Comparison of ENCODE assay signal across 8 mouse cellular contexts in the genomic region with DNA sequence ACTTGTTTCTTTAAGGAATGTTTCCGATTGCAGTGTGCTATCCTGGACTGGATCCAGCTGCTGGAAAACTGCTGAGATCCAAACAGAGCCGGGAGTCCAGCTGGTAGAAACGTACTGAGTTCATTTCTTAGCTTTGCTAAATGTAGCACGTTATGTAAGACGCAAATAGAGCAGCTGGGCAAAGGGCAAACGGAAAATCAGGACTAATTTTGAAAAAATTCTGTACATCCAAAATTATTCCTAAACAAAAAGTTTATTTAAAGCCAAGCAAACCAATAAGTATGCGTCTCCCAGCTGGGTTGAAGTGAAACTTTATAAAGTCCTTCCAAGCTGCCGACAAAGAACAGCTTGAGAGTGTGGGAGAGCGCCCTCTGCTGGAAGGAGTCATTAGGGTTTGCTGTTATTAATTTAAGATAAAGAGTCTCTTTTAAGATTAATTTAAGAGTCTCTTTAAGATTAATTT. TPM values are rescaled to one million over a fixed set of nuclear protein-coding genes. Genes with fewer than 3 reads are reported as not detected.
DNase-seq lines count a peak whose midpoint lies in the region; ATAC-seq and TF ChIP-seq lines count a peak whose summit lies in the region.

No protein-coding gene starts in this region.

- peaks cover 3% of the 10 kb centered on the region; the same call in 1 of the 2 replicates for H3K9me3 ChIP-seq in hindbrain, embryonic 10.5 days
- no peaks in the 10 kb centered on the region for H3K9me3 ChIP-seq in hindbrain, embryonic 12.5 days (replicated peaks)
- H3K9me3 ChIP-seq in limb, embryonic 10.5 days (replicated peaks), result no peaks in the 10 kb centered on the region; the same call in 1 of the 2 replicates
- H3K9me3 ChIP-seq in midbrain, postnatal 0 days (ENCODE audit: low read length), result no peaks in the 10 kb centered on the region

- DNase-seq in hindbrain, embryonic 10.5 days (ENCODE audit: low spot score), result peak; percentile 60
- DNase-seq in gastrocnemius, postnatal 4 days (ENCODE audit: low spot score in 2 of 2), result peak; percentile 58 to 80
- DNase-seq in kidney, adult 18-20 months, result peak; percentile 84
- peak; percentile 81 for DNase-seq in limb, embryonic 10.5 days (ENCODE audit: low spot score)
- peak; percentile 81 for DNase-seq in midbrain, postnatal 0 days (ENCODE audit: low spot score)
- peak; percentile 54 to 72 for DNase-seq in spleen, postnatal 36 days (ENCODE audit: low spot score in 2 of 2)

- no peak for TF ChIP-seq POLR2A in cortical plate, adult 2 months (IDR thresholded peaks at IDR 0.05; ENCODE audit: extremely low read depth, insufficient read depth, low read length)

- 0 out of 2 replicates have a peak, but pooled peaks cover 2% of the 10 kb centered on the region for H3K4me1 ChIP-seq in hindbrain, embryonic 10.5 days (replicated peaks)
- H3K4me1 ChIP-seq in hindbrain, embryonic 12.5 days, result no peaks in the 10 kb centered on the region
- H3K4me1 ChIP-seq in cortical plate, adult 2 months (ENCODE audit: control insufficient read depth, insufficient read depth, low read length), result no peaks in the 10 kb centered on the region
- H3K4me1 ChIP-seq in limb, embryonic 10.5 days, result 0 out of 2 replicates have a peak, but pooled peaks cover 3% of the 10 kb centered on the region
- H3K4me1 ChIP-seq in midbrain, postnatal 0 days (ENCODE audit: insufficient read depth, low read length), result no peaks in the 10 kb centered on the region

- 40% methylated on average over 9 of the region's 9 CpGs for WGBS in hindbrain, embryonic 10.5 days
- WGBS in hindbrain, embryonic 12.5 days, result 30% methylated on average over 9 of the region's 9 CpGs
- 40% methylated on average over 9 of the region's 9 CpGs for WGBS in limb, embryonic 10.5 days
- 24% methylated on average over 9 of the region's 9 CpGs for WGBS in midbrain, postnatal 0 days

- H3K27ac ChIP-seq in hindbrain, embryonic 10.5 days, result no peak overlapping the region
- no peak overlapping the region for H3K27ac ChIP-seq in hindbrain, embryonic 12.5 days
- no peak overlapping the region for H3K27ac ChIP-seq in cortical plate, adult 2 months (ENCODE audit: insufficient read depth, low read length)
- no peak overlapping the region for H3K27ac ChIP-seq in limb, embryonic 10.5 days
- no peak overlapping the region for H3K27ac ChIP-seq in midbrain, postnatal 0 days (ENCODE audit: low read depth, low read length)

- ATAC-seq in hindbrain, embryonic 12.5 days (ENCODE audit: low FRiP score), result no peak
- ATAC-seq in midbrain, postnatal 0 days (ENCODE audit: low FRiP score), result no peak

- peaks cover 48% of the 10 kb centered on the region for H3K36me3 ChIP-seq in hindbrain, embryonic 10.5 days
- H3K36me3 ChIP-seq in hindbrain, embryonic 12.5 days, result peaks cover 43% of the 10 kb centered on the region
- peaks cover 26% of the 10 kb centered on the region for H3K36me3 ChIP-seq in limb, embryonic 10.5 days
- peaks cover 35% of the 10 kb centered on the region for H3K36me3 ChIP-seq in midbrain, postnatal 0 days (ENCODE audit: insufficient read depth, low read length)

- TF ChIP-seq CTCF in cortical plate, adult 2 months (IDR thresholded peaks at IDR 0.05; ENCODE audit: extremely low read depth, insufficient read depth, low read length), result peak; percentile 67
- TF ChIP-seq CTCF in midbrain, postnatal 0 days (IDR thresholded peaks at IDR 0.05), result peak; percentile 89

- H3K4me3 ChIP-seq in hindbrain, embryonic 10.5 days, result no peak overlapping the region
- no peak overlapping the region for H3K4me3 ChIP-seq in hindbrain, embryonic 12.5 days
- no peak overlapping the region for H3K4me3 ChIP-seq in cortical plate, adult 2 months (ENCODE audit: insufficient read depth, low read length)
- H3K4me3 ChIP-seq in limb, embryonic 10.5 days, result no peak overlapping the region
- H3K4me3 ChIP-seq in midbrain, postnatal 0 days (ENCODE audit: low read depth, low read length), result no peak overlapping the region

- no peaks in the 10 kb centered on the region for H3K27me3 ChIP-seq in hindbrain, embryonic 10.5 days (ENCODE audit: insufficient read depth, poor library complexity, severe bottlenecking)
- H3K27me3 ChIP-seq in hindbrain, embryonic 12.5 days, result no peaks in the 10 kb centered on the region
- peaks cover 13% of the 10 kb centered on the region for H3K27me3 ChIP-seq in limb, embryonic 10.5 days (ENCODE audit: low read depth, poor library complexity, severe bottlenecking)
- H3K27me3 ChIP-seq in midbrain, postnatal 0 days (ENCODE audit: insufficient read depth, low read length), result no peaks in the 10 kb centered on the region

- no peak overlapping the region for H3K9ac ChIP-seq in hindbrain, embryonic 12.5 days
- H3K9ac ChIP-seq in midbrain, postnatal 0 days (replicated peaks; ENCODE audit: low read length, poor library complexity, severe bottlenecking), result no peak overlapping the region

- no peak overlapping the region for H3K4me2 ChIP-seq in hindbrain, embryonic 12.5 days (replicated peaks)
- H3K4me2 ChIP-seq in midbrain, postnatal 0 days (ENCODE audit: low read depth, low read length, poor library complexity, severe bottlenecking), result no peak overlapping the region

RNA-seq across cellular contexts. Expression of a gene that starts 30.2 kb away (rescaled TPM):
- 22.8 and 39.3 TPM in 2 replicates for polyA plus RNA-seq in hindbrain, embryonic 10.5 days (2016; fragmentation: Nextera tagmentation; extraction: Ambion mirVana)
- 58.7 and 60.2 TPM in 2 replicates for polyA plus RNA-seq in hindbrain, embryonic 12.5 days (2016; fragmentation: Nextera tagmentation; extraction: Ambion mirVana)
- polyA plus RNA-seq in cortical plate, adult 2 months (2012; rRNA removed), result 92.0 and 101 TPM in 2 replicates
- total RNA-seq in gastrocnemius, postnatal 4 days (2021), result 10 to 100 TPM in 1 of 2 experiments, 1 to 10 TPM in 1; 9.7 to 11.2 TPM
- 18.9 and 21.6 TPM in 2 replicates for polyA plus RNA-seq in limb, embryonic 10.5 days (2016; fragmentation: Nextera tagmentation; extraction: Ambion mirVana)
- 114 and 124 TPM in 2 replicates for total RNA-seq in midbrain, postnatal 0 days (2014; rRNA removed)
- 64.3 and 67.7 TPM in 2 replicates for polyA plus RNA-seq in midbrain, postnatal 0 days (2015; fragmentation: Nextera tagmentation; extraction: Ambion mirVana)
